Mouse (Mus musculus): ENCODE data around the gene Opcml. TPM values are rescaled to one million over a fixed set of nuclear protein-coding genes. Genes with fewer than 3 reads are reported as not detected.

Opcml gene
- polyA plus RNA-seq, 1 experiment from 2014 or later: 9.4 TPM

- no peak overlapping the region for H3K9ac ChIP-seq
- H3K27ac ChIP-seq (ENCODE audit: low read depth): no peak overlapping the region; the same call in 1 of the 2 replicates
- no peak for TF ChIP-seq CTCF (IDR thresholded peaks at IDR 0.05; ENCODE audit: low read depth)
- H3K4me1 ChIP-seq (ENCODE audit: insufficient read depth): no peaks in the 10 kb centered on the region
- H3K36me3 ChIP-seq (ENCODE audit: insufficient read depth): no peaks in the 10 kb centered on the region
- WGBS: 58% methylated on average over 3 of the region's 3 CpGs
- no peak overlapping the region for H3K4me2 ChIP-seq
- no peak overlapping the region for H3K4me3 ChIP-seq (ENCODE audit: low read depth, low read length)
- no peaks in the 10 kb centered on the region for H3K9me3 ChIP-seq (ENCODE audit: low read depth, low read length)
- H3K27me3 ChIP-seq (ENCODE audit: insufficient read depth, low read length): no peaks in the 10 kb centered on the region
- DNase-seq (no peak), ATAC-seq (ENCODE audit: insufficient read depth) (no peak)
Measured at GRCm38 (mm10) chr9:28281571-28281970, 491.0 kb downstream of the Opcml start.

- H3K9ac ChIP-seq: no peak overlapping the region
- no peak for DNase-seq
- no peak overlapping the region for H3K4me2 ChIP-seq
- no peaks in the 10 kb centered on the region for H3K36me3 ChIP-seq (ENCODE audit: insufficient read depth)
- H3K27me3 ChIP-seq (ENCODE audit: insufficient read depth, low read length): no peaks in the 10 kb centered on the region
- no peak overlapping the region for H3K27ac ChIP-seq (ENCODE audit: low read depth)
- H3K4me3 ChIP-seq (ENCODE audit: low read depth, low read length): no peak overlapping the region
- ATAC-seq (ENCODE audit: insufficient read depth): no peak
- 78% methylated on average over 3 of the region's 3 CpGs for WGBS
- H3K9me3 ChIP-seq (ENCODE audit: low read depth, low read length): no peaks in the 10 kb centered on the region
- no peaks in the 10 kb centered on the region for H3K4me1 ChIP-seq (ENCODE audit: insufficient read depth)
- TF ChIP-seq CTCF (IDR thresholded peaks at IDR 0.05; ENCODE audit: low read depth): no peak
Measured at GRCm38 (mm10) chr9:28285016-28285415, 494.4 kb downstream of the Opcml start.

- H3K4me1 ChIP-seq (ENCODE audit: insufficient read depth): no peaks in the 10 kb centered on the region
- no peaks in the 10 kb centered on the region for H3K27me3 ChIP-seq (ENCODE audit: insufficient read depth, low read length)
- no peak overlapping the region for H3K4me2 ChIP-seq
- DNase-seq (no peak), ATAC-seq (ENCODE audit: insufficient read depth) (no peak)
- H3K27ac ChIP-seq (ENCODE audit: low read depth): no peak overlapping the region
- WGBS: 62% methylated on average over 7 of the region's 7 CpGs
- H3K36me3 ChIP-seq (ENCODE audit: insufficient read depth): no peaks in the 10 kb centered on the region
- no peak overlapping the region for H3K4me3 ChIP-seq (ENCODE audit: low read depth, low read length)
- no peak for TF ChIP-seq CTCF (IDR thresholded peaks at IDR 0.05; ENCODE audit: low read depth)
- no peak overlapping the region for H3K9ac ChIP-seq
- no peaks in the 10 kb centered on the region for H3K9me3 ChIP-seq (ENCODE audit: low read depth, low read length)
Measured at GRCm38 (mm10) chr9:28286384-28286783, 495.8 kb downstream of the Opcml start.

- no peaks in the 10 kb centered on the region for H3K27me3 ChIP-seq (ENCODE audit: insufficient read depth, low read length)
- WGBS: 63% methylated on average over 2 of the region's 2 CpGs
- no peak overlapping the region for H3K4me2 ChIP-seq
- H3K4me1 ChIP-seq (ENCODE audit: insufficient read depth): no peaks in the 10 kb centered on the region
- ATAC-seq (ENCODE audit: insufficient read depth) (no peak), DNase-seq (no peak)
- no peak for TF ChIP-seq CTCF (IDR thresholded peaks at IDR 0.05; ENCODE audit: low read depth)
- H3K9ac ChIP-seq: no peak overlapping the region
- no peak overlapping the region for H3K27ac ChIP-seq (ENCODE audit: low read depth)
- H3K9me3 ChIP-seq (ENCODE audit: low read depth, low read length): no peaks in the 10 kb centered on the region
- no peaks in the 10 kb centered on the region for H3K36me3 ChIP-seq (ENCODE audit: insufficient read depth)
- H3K4me3 ChIP-seq (ENCODE audit: low read depth, low read length): no peak overlapping the region
Measured at GRCm38 (mm10) chr9:28287485-28287884, 496.9 kb downstream of the Opcml start.

- H3K4me3 ChIP-seq (ENCODE audit: low read depth, low read length): no peak overlapping the region
- H3K36me3 ChIP-seq (ENCODE audit: insufficient read depth): no peaks in the 10 kb centered on the region
- H3K9ac ChIP-seq: no peak overlapping the region
- DNase-seq: peak; percentile 27
- no peaks in the 10 kb centered on the region for H3K27me3 ChIP-seq (ENCODE audit: insufficient read depth, low read length)
- TF ChIP-seq CTCF (IDR thresholded peaks at IDR 0.05; ENCODE audit: low read depth): no peak
- no peak overlapping the region for H3K27ac ChIP-seq (ENCODE audit: low read depth)
- H3K4me1 ChIP-seq (ENCODE audit: insufficient read depth): no peaks in the 10 kb centered on the region
- no peaks in the 10 kb centered on the region; the same call in 1 of the 2 replicates for H3K9me3 ChIP-seq (ENCODE audit: low read depth, low read length)
- H3K4me2 ChIP-seq: no peak overlapping the region
- 63% methylated on average over 1 of the region's 1 CpGs for WGBS
- ATAC-seq (ENCODE audit: insufficient read depth): peak; percentile 38; the same call in 1 of the 2 replicates
Measured at GRCm38 (mm10) chr9:28289696-28290330, 499.2 kb downstream of the Opcml start.

GRCm38 (mm10) chr9:28303659-28304058 lies 513.1 kb downstream of the Opcml start:
- H3K27ac ChIP-seq (ENCODE audit: low read depth): no peak overlapping the region
- H3K9me3 ChIP-seq (ENCODE audit: low read depth, low read length): no peaks in the 10 kb centered on the region
- H3K36me3 ChIP-seq (ENCODE audit: insufficient read depth): no peaks in the 10 kb centered on the region
- H3K4me1 ChIP-seq (ENCODE audit: insufficient read depth): no peaks in the 10 kb centered on the region
- no peak for TF ChIP-seq CTCF (IDR thresholded peaks at IDR 0.05; ENCODE audit: low read depth)
- DNase-seq (no peak), ATAC-seq (ENCODE audit: insufficient read depth) (no peak)
- no peaks in the 10 kb centered on the region for H3K27me3 ChIP-seq (ENCODE audit: insufficient read depth, low read length)
- H3K4me3 ChIP-seq (ENCODE audit: low read depth, low read length): no peak overlapping the region
- H3K9ac ChIP-seq: no peak overlapping the region
- no peak overlapping the region for H3K4me2 ChIP-seq
- WGBS: 71% methylated on average over 8 of the region's 8 CpGs

- DNase-seq (no peak), ATAC-seq (ENCODE audit: insufficient read depth) (no peak)
- no peaks in the 10 kb centered on the region for H3K36me3 ChIP-seq (ENCODE audit: insufficient read depth)
- H3K27ac ChIP-seq (ENCODE audit: low read depth): no peak overlapping the region
- TF ChIP-seq CTCF (IDR thresholded peaks at IDR 0.05; ENCODE audit: low read depth): no peak
- no peaks in the 10 kb centered on the region for H3K4me1 ChIP-seq (ENCODE audit: insufficient read depth)
- no peak overlapping the region for H3K4me3 ChIP-seq (ENCODE audit: low read depth, low read length)
- 65% methylated on average over 11 of the region's 11 CpGs for WGBS
- H3K9me3 ChIP-seq (ENCODE audit: low read depth, low read length): no peaks in the 10 kb centered on the region
- no peaks in the 10 kb centered on the region for H3K27me3 ChIP-seq (ENCODE audit: insufficient read depth, low read length)
- no peak overlapping the region for H3K4me2 ChIP-seq
- H3K9ac ChIP-seq: no peak overlapping the region
Measured at GRCm38 (mm10) chr9:28306364-28307121, 516.0 kb downstream of the Opcml start.

Measured in lung, embryonic 14.5 days (tissue).